Mouse (Mus musculus) gastrocnemius, adult 8-10 months (tissue): ENCODE data around the gene Sox5. TPM values are rescaled to one million over a fixed set of nuclear protein-coding genes. Genes with fewer than 3 reads are reported as not detected.

Experiments
- DNase-seq, 2 experiments: peaks; one replicate each; pipeline ENCODE4 v3.0.0; 2022; ENCODE audit warnings: low spot score in 2 of 2
- total RNA-seq, 4 experiments: library from RNA; stranded (reverse); gene quantifications; 2 replicates each; pipeline ENCODE4 v1.2.4; 2022

The Sox5 gene
- total RNA-seq, 4 experiments from 2014 or later = 0.83 to 2.4 (median 0.96) TPM

DNA sequence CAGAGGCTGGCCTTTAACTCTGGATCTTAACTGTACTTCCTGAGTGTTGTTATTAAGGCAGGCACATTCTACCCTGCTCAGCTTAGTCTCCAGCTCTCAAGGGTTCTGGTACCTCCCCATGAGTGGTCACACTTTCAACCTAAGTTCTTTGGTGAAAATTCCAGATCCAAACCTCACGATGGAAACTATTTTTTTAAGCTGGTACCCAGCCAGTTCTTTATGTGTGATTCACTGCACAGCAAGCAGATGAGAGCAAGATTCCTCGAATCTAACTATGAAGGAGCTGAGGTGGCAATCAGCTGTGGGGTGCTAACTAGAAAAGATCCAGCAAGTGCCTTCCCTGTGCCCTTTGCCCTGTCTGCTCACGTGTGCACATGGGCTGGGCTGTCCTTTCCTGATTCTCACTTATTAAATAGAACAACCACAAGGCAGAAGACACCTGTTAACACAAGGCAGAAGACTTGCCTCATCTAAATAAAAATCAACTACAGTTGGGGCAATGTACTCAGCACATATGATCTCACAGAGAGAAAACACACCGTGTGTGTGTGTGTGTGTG lies 118.2 kb downstream of the Sox5 start:
- no peak for DNase-seq

DNA sequence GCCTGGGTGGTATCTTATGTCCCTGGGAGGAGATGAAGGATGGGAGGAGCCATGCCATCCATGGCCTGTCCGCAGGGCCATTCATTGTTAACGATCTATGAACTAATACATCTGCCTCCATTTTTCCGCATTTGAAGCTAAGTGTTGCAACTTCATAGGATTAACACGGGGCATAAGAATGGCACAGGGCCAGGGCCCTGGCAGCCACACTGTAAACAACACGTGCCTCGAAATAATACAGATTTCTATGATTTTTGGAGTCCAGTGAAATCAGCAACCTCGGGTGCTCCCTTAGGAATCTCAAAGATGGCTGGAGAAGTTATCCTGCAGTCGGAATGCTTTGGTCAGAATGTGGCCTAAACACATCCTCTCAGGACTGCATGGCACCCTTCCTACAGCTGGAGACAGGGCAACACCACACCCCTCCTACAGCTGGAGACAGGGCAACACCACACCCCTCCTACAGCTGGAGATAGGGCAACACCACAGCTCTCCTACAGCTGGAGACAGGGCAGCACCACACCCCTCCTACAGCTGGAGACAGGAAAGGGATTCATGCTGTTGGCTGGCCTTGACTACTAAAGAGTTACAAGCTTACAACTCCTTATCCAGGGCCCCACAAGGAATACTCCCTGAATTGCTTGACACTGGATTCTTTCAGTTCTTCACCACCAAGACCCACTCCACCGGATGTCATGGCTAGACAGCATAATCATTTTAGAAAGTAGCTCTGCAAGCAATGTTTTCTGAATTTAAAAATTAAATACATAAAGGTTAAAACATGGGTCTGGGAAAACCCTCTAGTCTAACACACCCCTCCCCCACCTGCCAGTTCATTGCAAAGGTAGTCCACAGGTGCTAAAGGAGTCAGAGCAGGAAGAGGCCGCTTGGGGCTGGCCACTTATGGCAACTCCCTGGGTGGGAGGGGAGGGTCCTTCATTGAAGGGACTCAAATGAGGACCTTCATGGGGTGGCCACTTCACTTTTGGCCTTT lies 122.4 kb downstream of the Sox5 start:
- DNase-seq = no peak

- DNase-seq = no peak
These were observed 128.9 kb downstream of the Sox5 start for GRCm38 (mm10) chr6:144652876-144653275.

DNA sequence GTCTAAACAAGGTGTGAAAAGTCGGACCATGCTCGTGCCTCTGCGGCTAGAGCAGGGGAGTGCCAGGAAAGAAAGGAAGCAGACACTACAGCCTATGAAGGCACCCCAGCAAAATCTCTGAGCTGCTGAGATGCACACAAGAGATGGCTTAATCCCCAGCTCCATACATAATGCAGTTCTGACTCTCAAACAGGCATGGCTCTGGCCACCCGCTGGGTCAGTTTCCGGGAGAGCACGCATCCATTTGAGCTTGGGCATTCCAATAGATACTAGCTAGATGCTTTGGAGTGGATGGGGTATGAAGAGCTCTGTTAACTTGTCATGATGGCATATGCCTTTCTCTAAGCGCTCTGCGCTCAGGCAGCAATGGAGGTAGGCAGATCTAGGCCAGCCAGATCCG lies 132.9 kb downstream of the Sox5 start:
- no peak for DNase-seq

- no peak for DNase-seq
These were observed 133.6 kb downstream of the Sox5 start for GRCm38 (mm10) chr6:144648124-144648591.

GRCm38 (mm10) chr6:144646331-144646730 lies 135.4 kb downstream of the Sox5 start:
- no peak for DNase-seq

- no peak for DNase-seq
These were observed 136.0 kb downstream of the Sox5 start for GRCm38 (mm10) chr6:144645796-144646195.

- DNase-seq = peak; percentile 19 to 31
These were observed 137.1 kb downstream of the Sox5 start for GRCm38 (mm10) chr6:144644711-144645110.

GRCm38 (mm10) chr6:144643601-144644000 lies 138.2 kb downstream of the Sox5 start:
- DNase-seq = no peak

- DNase-seq = no peak
These were observed 139.9 kb downstream of the Sox5 start for GRCm38 (mm10) chr6:144641888-144642287.

GRCm38 (mm10) chr6:144640591-144640990 lies 141.2 kb downstream of the Sox5 start:
- no peak for DNase-seq

DNA sequence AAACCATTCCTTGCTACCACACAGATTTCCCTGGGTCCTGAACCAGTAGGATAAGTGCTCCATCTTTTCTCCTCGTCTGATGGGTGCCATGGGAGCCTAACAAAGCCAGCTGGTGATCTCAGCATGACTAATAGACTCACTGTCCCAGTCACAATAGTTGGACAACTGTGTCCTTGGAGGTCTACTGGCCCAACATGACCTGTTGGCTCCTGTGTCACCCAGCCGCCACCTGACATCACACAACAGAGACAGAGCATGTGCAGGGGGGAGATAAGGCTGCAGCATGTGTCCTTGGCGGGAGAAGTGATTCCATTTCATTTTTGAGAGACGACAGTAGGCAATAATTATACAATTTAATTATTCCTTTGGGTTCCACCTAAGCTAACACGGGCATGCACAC lies 143.2 kb downstream of the Sox5 start:
- DNase-seq = no peak

- DNase-seq = no peak
These were observed 154.2 kb downstream of the Sox5 start for GRCm38 (mm10) chr6:144627539-144628115.

DNA sequence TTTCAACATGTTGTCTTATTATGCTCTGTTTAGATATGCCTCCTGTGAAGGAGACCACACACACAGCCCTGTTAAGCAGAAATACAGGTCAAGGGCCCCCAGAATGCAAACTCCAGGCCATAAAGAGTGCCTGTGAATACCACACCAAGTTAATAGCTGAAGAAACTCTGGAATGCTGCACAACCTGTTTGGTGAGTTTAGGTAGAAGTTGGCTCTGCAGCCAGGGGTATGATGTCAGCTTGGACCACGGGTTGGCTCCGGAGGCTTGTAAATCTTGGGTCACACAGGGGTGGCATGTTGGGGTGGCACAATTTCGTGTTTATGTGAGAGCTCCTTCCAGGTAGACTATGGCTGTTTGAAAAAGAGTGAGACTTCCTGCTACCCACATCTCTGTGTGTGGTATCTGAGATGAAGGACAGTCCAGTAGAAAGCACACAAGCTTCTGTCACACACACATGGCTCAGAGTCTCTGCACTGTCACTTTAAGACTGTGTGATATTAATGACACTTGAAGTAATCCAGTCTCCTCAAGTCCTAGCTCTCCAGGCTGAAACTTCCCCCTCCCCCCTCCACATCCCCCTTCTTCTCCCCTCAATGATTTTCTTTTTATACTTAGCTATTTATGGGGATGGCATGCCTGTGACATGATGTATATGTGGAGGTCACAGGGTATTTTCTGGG lies 160.5 kb downstream of the Sox5 start:
- no peak for DNase-seq

- DNase-seq = no peak
These were observed 170.4 kb downstream of the Sox5 start for GRCm38 (mm10) chr6:144611383-144611791.

DNA sequence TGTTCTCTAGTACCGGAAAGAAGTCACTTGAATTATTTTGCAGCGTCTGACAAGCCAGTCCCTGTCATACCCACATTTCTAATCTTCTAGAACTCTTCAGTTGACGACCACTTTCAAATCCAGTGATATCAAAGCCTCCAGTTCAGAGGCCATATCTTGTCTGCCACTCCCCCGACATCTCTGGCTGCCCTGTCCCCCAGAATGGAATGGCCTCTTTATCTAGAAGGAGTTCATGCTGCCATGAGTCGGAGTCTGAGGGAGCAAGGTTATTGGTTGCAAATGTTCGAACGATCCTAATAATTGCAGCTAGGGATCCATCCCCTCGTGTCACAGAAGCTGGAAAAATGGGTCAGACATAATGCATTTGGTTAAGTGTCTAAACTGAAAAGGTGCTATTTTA lies 170.9 kb downstream of the Sox5 start:
- no peak for DNase-seq

- no peak for DNase-seq
These were observed 178.9 kb downstream of the Sox5 start for GRCm38 (mm10) chr6:144602883-144603282.

- DNase-seq = no peak
These were observed 181.4 kb downstream of the Sox5 start for GRCm38 (mm10) chr6:144600351-144600750.

DNA sequence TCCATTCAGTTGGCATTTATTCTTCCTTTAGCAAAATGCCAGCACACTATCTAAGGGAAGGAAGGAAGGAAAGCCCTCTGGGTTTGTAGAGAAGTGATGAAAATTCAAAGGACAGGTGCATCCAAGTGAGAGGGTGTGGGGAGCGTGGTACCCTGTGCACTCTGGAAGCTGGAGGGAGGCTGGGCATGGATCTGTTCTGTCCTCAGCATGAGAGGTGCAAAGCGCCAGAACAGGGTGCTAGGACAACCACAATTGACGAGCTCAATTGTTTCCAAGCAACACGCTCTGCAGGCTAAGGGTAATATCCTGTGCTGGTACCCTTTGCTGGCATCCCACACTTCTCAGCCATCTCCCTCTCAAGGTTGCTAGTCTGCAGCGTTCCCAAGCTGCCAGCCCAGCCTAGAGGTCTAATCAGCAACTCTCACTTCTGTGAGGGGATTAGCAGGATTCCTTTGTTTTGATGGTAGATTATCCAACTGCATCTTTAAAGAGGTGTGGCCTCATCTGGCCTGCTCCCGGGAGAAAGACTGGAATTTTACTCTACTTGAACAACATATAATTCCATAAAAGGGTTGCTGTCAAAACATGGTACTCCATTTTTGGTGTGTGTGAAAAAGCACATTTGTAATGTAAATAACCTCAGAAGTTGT lies 183.3 kb downstream of the Sox5 start:
- no peak for DNase-seq

GRCm38 (mm10) chr6:144596536-144597210 lies 185.1 kb downstream of the Sox5 start:
- no peak for DNase-seq

GRCm38 (mm10) chr6:144584854-144585253 lies 196.9 kb downstream of the Sox5 start:
- DNase-seq = no peak
